Mouse (Mus musculus) liver, postnatal 0 days (tissue): ENCODE measurements around the gene Tspan3. TPM values are rescaled to one million over a fixed set of nuclear protein-coding genes. Genes with fewer than 3 reads are reported as not detected.

Experiments used
- ATAC-seq: fragments of 200-750 bp; cut with Nextera tagmentation; 2 replicates; pipeline ENCODE4 v1.8.0; 2017; ENCODE audit warnings: mild to moderate bottlenecking, moderate library complexity
- DNase-seq: peaks from one replicate; pipeline ENCODE4 v3.0.0-alpha.2; 2016
- H3K27ac ChIP-seq: fragments of 300-500 bp; sonication (generic); 2 replicates; pipeline ENCODE4 v1.5.1; 2014; ENCODE audit warnings: antibody characterized with exemption, moderate library complexity, mild to moderate bottlenecking, low read depth
- H3K27me3 ChIP-seq: fragments of 300-500 bp; sonication (generic); 2 replicates; pipeline ENCODE4 v1.6.1; 2014; ENCODE audit warnings: low read length, control low read depth, mixed read lengths; ENCODE audit not compliant: insufficient read depth
- H3K36me3 ChIP-seq: fragments of 300-500 bp; sonication (generic); replicated peaks from 2 replicates; pipeline ENCODE4 v1.6.1; 2014; ENCODE audit warnings: mild to moderate bottlenecking, control low read depth, low read length, moderate library complexity, mixed read lengths; ENCODE audit not compliant: insufficient read depth
- H3K4me1 ChIP-seq: fragments of 300-500 bp; sonication (generic); 2 replicates; pipeline ENCODE4 v1.6.1; 2014; ENCODE audit warnings: antibody characterized with exemption, mild to moderate bottlenecking, control low read depth; ENCODE audit not compliant: insufficient read depth
- H3K4me2 ChIP-seq: fragments of 300-500 bp; sonication (generic); 2 replicates; pipeline ENCODE4 v1.6.1; 2014; ENCODE audit warnings: low read depth, mild to moderate bottlenecking, low read length, moderate library complexity, mixed read lengths
- H3K4me3 ChIP-seq: fragments of 300-500 bp; sonication (generic); 2 replicates; pipeline ENCODE4 v1.5.1; 2014; ENCODE audit warnings: low read depth, low read length
- H3K9ac ChIP-seq: fragments of 300-500 bp; sonication (generic); replicated peaks from 2 replicates; pipeline ENCODE4 v1.6.1; 2014; ENCODE audit warnings: mild to moderate bottlenecking, moderate library complexity
- H3K9me3 ChIP-seq: fragments of 300-500 bp; sonication (generic); 2 replicates; pipeline ENCODE4 v1.6.1; 2016; ENCODE audit warnings: mild to moderate bottlenecking, control low read depth, low read length, mixed read lengths
- CTCF ChIP-seq: sonication (generic); IDR thresholded peaks from 2 replicates; pipeline ENCODE4 v1.5.1; 2016; ENCODE audit warnings: antibody characterized with exemption, low read depth
- EP300 ChIP-seq: IDR thresholded peaks from 2 replicates; pipeline ENCODE4 v1.6.1; 2016; ENCODE audit warnings: antibody characterized with exemption, low read depth, mild to moderate bottlenecking
- WGBS: fragments of 180-500 bp; shearing (Covaris S2); extraction: QIAGEN DNeasy Blood & Tissue Kit; methylation state at CpG from one replicate; pipeline ENCODE4 v1.1.7; 2014; ENCODE audit not compliant: insufficient replicate concordance; 5-methylcytosine and 5-hydroxymethylcytosine counted together
- polyA plus RNA-seq: library from polyadenylated mRNA; unstranded; fragments of >200 nt; fragmentation: Nextera tagmentation; extraction: Ambion mirVana; gene quantifications from 2 replicates; pipeline ENCODE4 v1.2.1, GENCODE M21; 2015

Gene Tspan3
- polyA plus RNA-seq, 1 experiment from 2014 or later = 23.4 TPM

GRCm38 (mm10) chr9:56146326-56146923, 18.9 kb downstream of the Tspan3 start:
- H3K27ac ChIP-seq = no peak overlapping the region
- ATAC-seq = no peak
- H3K27me3 ChIP-seq = no peaks in the 10 kb centered on the region
- H3K4me2 ChIP-seq = no peak overlapping the region
- no peaks in the 10 kb centered on the region for H3K4me1 ChIP-seq
- H3K36me3 ChIP-seq = no peaks in the 10 kb centered on the region
- WGBS = 83% methylated on average over 16 of the region's 16 CpGs
- TF ChIP-seq CTCF (no peak), EP300 (no peak)
- H3K9ac ChIP-seq = no peak overlapping the region
- H3K9me3 ChIP-seq = 0 out of 2 replicates have a peak, but pooled peaks cover 2% of the 10 kb centered on the region
- no peak overlapping the region for H3K4me3 ChIP-seq
- DNase-seq = no peak

- WGBS = 81% methylated on average over 7 of the region's 7 CpGs
- ATAC-seq (no peak), DNase-seq (no peak)
- H3K9me3 ChIP-seq = no peaks in the 10 kb centered on the region
- TF ChIP-seq CTCF (no peak), EP300 (no peak)
- no peak overlapping the region for H3K27ac ChIP-seq
- H3K9ac ChIP-seq = no peak overlapping the region
- H3K4me3 ChIP-seq = no peak overlapping the region
- H3K27me3 ChIP-seq = no peaks in the 10 kb centered on the region
- H3K36me3 ChIP-seq = no peaks in the 10 kb centered on the region
- no peaks in the 10 kb centered on the region for H3K4me1 ChIP-seq
- H3K4me2 ChIP-seq = no peak overlapping the region
Observed at GRCm38 (mm10) chr9:56144366-56145003, 20.8 kb downstream of the Tspan3 start.

GRCm38 (mm10) chr9:56141776-56142175, 23.5 kb downstream of the Tspan3 start:
- Histone ChIP-seq H3K27ac (no peak overlapping the region), H3K27me3 (no peaks in the 10 kb centered on the region), H3K4me2 (no peak overlapping the region), H3K9me3 (no peaks in the 10 kb centered on the region), H3K9ac (no peak overlapping the region), H3K4me3 (no peak overlapping the region), H3K36me3 (no peaks in the 10 kb centered on the region), H3K4me1 (no peaks in the 10 kb centered on the region)
- WGBS = 72% methylated on average over 9 of the region's 9 CpGs
- DNase-seq (no peak), ATAC-seq (no peak)
- no peak for TF ChIP-seq EP300
- TF ChIP-seq CTCF = peak; percentile 25; the same call in 1 of the 2 replicates

- H3K9ac ChIP-seq = no peak overlapping the region
- H3K36me3 ChIP-seq = no peaks in the 10 kb centered on the region
- WGBS = 78% methylated on average over 4 of the region's 4 CpGs
- no peaks in the 10 kb centered on the region for H3K9me3 ChIP-seq
- no peak overlapping the region for H3K4me3 ChIP-seq
- no peak overlapping the region for H3K27ac ChIP-seq
- no peak for ATAC-seq
- DNase-seq = no peak
- no peaks in the 10 kb centered on the region for H3K4me1 ChIP-seq
- H3K27me3 ChIP-seq = no peaks in the 10 kb centered on the region
- TF ChIP-seq EP300 (no peak), CTCF (no peak)
- no peak overlapping the region for H3K4me2 ChIP-seq
Observed at GRCm38 (mm10) chr9:56135590-56136197, 29.6 kb downstream of the Tspan3 start.

- Histone ChIP-seq H3K4me1 (no peaks in the 10 kb centered on the region), H3K27ac (no peak overlapping the region), H3K4me2 (no peak overlapping the region), H3K4me3 (no peak overlapping the region), H3K9ac (no peak overlapping the region), H3K36me3 (no peaks in the 10 kb centered on the region), H3K27me3 (no peaks in the 10 kb centered on the region), H3K9me3 (no peaks in the 10 kb centered on the region)
- TF ChIP-seq CTCF (no peak), EP300 (no peak)
- ATAC-seq (no peak), DNase-seq (no peak)
- WGBS = 86% methylated on average over 4 of the region's 4 CpGs
Observed at GRCm38 (mm10) chr9:56134614-56135013, 30.7 kb downstream of the Tspan3 start.

DNA sequence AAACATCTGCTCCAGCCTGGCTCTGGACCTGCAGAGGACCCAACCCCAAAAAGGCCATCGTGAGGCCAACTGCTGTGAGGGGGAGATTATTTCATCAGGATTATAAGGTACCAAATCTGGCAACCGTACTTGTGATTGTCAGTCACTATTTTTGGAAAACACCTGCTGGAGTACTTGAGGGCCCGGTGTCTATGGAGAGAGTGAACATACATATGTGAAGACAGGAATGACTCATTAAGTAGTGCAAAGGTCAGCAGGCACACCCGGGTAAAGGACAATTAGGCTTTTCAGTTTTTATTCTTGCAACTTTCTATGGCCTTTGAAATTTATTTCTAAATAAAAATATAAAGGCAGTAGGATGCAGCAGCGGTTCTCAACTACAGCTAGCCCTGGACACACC, 31.3 kb downstream of the Tspan3 start:
- no peak overlapping the region for H3K9ac ChIP-seq
- no peaks in the 10 kb centered on the region for H3K4me1 ChIP-seq
- H3K4me3 ChIP-seq = no peak overlapping the region
- ATAC-seq = no peak
- WGBS = 72% methylated on average over 5 of the region's 5 CpGs
- no peaks in the 10 kb centered on the region for H3K9me3 ChIP-seq
- no peak for TF ChIP-seq EP300
- no peak for DNase-seq
- H3K4me2 ChIP-seq = no peak overlapping the region
- H3K36me3 ChIP-seq = no peaks in the 10 kb centered on the region
- no peak overlapping the region for H3K27ac ChIP-seq
- no peaks in the 10 kb centered on the region for H3K27me3 ChIP-seq
